Mouse (Mus musculus) olfactory bulb, adult 2 months (tissue): Measurements from ENCODE around the gene Fat3. TPM values are rescaled to one million over a fixed set of nuclear protein-coding genes. Genes with fewer than 3 reads are reported as not detected.

Source experiments
- H3K27ac ChIP-seq: fragments of 200-500 bp; 2 replicates; pipeline ENCODE4 v1.5.1; 2012; ENCODE audit warnings: low read depth, low read length; ENCODE audit not compliant: insufficient read depth
- H3K4me1 ChIP-seq: fragments of 200-500 bp; 2 replicates; pipeline ENCODE4 v1.6.1; 2012; ENCODE audit warnings: low read length; ENCODE audit not compliant: control insufficient read depth, insufficient read depth
- H3K4me3 ChIP-seq: fragments of 200-500 bp; 2 replicates; pipeline ENCODE4 v1.5.1; 2012; ENCODE audit warnings: mild to moderate bottlenecking, low read depth, low read length, moderate library complexity; ENCODE audit not compliant: insufficient read depth
- CTCF ChIP-seq: fragments of 200-500 bp; IDR thresholded peaks from 2 replicates; pipeline ENCODE4 v1.5.1; 2012; ENCODE audit warnings: low read depth, mild to moderate bottlenecking, low read length, moderate library complexity; ENCODE audit not compliant: insufficient read depth
- POLR2A ChIP-seq: fragments of 200-500 bp; IDR thresholded peaks from 2 replicates; pipeline ENCODE4 v1.6.1; 2012; ENCODE audit warnings: mild to moderate bottlenecking, low read depth, low read length, moderate library complexity; ENCODE audit not compliant: insufficient read depth
- WGBS: fragments of 180-500 bp; shearing (Covaris S2); methylation state at CpG from one replicate; pipeline ENCODE4 v1.1.7; 2018; 5-methylcytosine and 5-hydroxymethylcytosine counted together
- polyA plus RNA-seq: library from polyadenylated mRNA; stranded (reverse); fragments of >200 nt; gene quantifications from 2 replicates; pipeline ENCODE4 v1.2.4, GENCODE M21; 2012; ENCODE audit warnings: low replicate concordance; ENCODE audit not compliant: missing spikeins, insufficient read depth, insufficient read length

Gene Fat3
- polyA plus RNA-seq, 1 experiment, result not detected

DNA sequence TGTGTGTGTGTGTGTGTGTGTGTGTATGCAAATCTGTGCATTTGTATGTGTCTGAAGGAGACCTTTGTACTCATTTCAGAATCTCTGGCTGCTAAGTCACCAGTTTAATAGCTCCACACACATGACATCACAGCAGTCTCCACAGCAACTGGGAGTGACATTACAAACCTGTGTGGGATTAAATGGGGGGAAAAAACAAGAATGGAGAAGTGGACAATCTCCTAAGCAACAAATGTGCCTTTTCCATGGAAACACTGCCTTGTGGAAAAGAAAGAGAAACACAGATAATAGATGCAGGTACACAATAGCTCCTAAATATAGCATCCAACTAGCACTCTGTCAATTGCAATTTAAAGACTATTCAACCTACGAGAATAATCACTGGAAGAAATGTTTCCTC, 353.4 kb downstream of the Fat3 start:
- TF ChIP-seq POLR2A, result no peak
- no peak for TF ChIP-seq CTCF
- Histone ChIP-seq H3K4me3 (no peak overlapping the region), H3K27ac (no peak overlapping the region), H3K4me1 (no peaks in the 10 kb centered on the region)
- 38% methylated on average over 1 of the region's 1 CpGs for WGBS

DNA sequence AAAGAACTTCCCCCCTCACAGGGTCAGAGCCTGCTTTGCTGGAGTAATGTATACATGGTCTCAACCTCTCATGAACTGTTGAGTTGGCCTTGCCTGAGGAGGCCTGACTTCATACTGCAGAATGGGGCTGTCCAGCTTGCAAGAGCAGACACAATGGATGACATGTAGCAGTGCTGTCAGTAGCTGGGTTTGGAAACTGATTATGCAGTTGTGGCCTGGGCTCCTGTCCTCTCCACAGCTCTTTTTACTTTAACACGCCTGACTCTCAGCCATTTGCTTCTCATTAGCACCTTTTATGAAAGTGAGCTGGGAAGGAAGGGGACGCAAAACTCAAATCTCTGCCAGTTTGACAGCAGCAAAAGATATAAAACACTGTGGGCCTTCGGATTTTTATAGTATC, 356.4 kb downstream of the Fat3 start:
- H3K4me3 ChIP-seq, result no peak overlapping the region
- 77% methylated on average over 3 of the region's 3 CpGs for WGBS
- H3K4me1 ChIP-seq, result no peaks in the 10 kb centered on the region
- TF ChIP-seq POLR2A, result no peak
- TF ChIP-seq CTCF, result no peak
- H3K27ac ChIP-seq, result no peak overlapping the region

DNA sequence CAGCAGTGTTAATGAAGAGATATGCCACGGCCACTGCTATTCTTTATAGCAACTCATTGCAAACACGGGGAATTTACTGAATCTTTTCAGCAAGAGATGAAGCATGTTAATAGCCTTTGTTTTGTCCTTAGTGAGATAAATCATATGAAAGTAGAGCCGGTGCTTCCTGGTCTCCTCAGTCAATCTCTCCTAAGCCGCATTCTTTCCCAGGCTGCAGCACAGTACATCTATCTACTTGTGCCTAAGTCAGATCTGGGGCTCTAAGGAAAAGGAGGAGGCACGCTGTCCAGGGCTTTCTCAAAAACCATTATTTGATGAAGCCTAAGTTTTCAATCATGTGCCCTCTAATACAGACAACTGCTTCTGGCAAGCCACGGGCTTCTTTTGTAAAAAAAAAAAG, 361.8 kb downstream of the Fat3 start:
- WGBS, result 76% methylated on average over 6 of the region's 6 CpGs
- Histone ChIP-seq H3K4me3 (no peak overlapping the region), H3K27ac (no peak overlapping the region), H3K4me1 (no peaks in the 10 kb centered on the region; the same call in 1 of the 2 replicates)
- TF ChIP-seq POLR2A, result no peak
- TF ChIP-seq CTCF, result no peak

DNA sequence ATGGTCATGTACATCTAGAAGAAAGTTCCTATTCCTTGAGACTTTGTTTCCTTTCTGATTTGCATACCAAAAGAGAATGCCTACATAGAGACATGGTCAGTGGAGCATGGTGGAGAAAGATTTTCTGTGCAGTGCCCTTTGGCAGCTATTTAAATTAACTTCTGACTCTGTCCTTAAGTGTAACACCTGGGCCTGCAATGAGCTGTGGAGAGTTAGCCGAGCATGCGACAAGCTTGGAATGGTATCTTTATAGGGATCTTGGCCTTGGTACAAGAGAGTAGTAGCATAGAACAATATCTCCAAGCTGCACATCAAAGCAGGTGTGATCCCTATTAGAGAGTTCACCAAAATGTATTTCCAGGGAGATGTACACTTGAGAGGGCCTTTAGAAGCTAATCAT, 368.0 kb downstream of the Fat3 start:
- Histone ChIP-seq H3K27ac (no peak overlapping the region), H3K4me3 (no peak overlapping the region), H3K4me1 (no peaks in the 10 kb centered on the region; the same call in 1 of the 2 replicates)
- WGBS, result 84% methylated on average over 2 of the region's 2 CpGs
- TF ChIP-seq CTCF (no peak), POLR2A (no peak)

DNA sequence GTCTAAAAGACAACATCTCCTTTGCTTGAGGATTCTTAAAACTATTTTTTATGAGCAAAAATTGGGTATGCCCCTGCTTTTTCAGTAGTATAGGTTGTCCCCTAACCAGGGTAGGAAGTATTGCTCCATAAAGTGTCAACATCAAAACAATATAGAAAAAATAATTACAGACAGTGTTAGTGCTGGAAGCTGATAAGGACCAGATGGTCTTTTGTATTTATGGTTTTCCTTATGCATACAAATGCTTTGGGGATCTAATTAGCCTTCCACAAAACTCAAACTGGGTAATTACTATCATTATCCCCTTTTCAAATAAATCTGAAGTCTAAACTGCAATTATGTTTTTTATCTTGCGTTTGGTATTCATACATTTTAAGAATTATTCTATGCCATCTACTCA, 368.5 kb downstream of the Fat3 start:
- 38% methylated on average over 1 of the region's 1 CpGs for WGBS
- Histone ChIP-seq H3K4me3 (no peak overlapping the region), H3K27ac (no peak overlapping the region), H3K4me1 (no peaks in the 10 kb centered on the region; the same call in 1 of the 2 replicates)
- TF ChIP-seq POLR2A, result no peak
- no peak for TF ChIP-seq CTCF

DNA sequence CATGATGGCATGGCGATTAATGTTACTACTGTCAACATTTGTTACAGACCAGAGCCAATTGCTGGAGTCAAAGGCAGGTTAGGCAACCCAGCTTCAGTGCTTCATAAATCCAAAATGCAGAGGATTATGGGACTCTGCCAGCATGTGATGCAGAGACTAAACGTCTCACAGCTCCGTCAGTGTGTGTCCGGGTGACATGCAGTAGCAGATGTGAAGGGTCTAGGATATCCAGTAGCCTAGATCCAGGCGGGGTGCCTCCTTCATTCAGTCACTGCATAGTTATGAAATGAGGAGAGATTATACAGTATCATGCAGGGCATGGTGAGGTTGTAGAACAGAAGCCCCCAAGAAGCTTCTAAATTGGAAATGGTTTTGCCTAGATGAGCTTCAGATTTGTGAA, 379.3 kb downstream of the Fat3 start:
- no peak overlapping the region for H3K4me3 ChIP-seq
- no peaks in the 10 kb centered on the region for H3K4me1 ChIP-seq
- H3K27ac ChIP-seq, result no peak overlapping the region
- 93% methylated on average over 5 of the region's 5 CpGs for WGBS
- TF ChIP-seq POLR2A (no peak), CTCF (no peak)

DNA sequence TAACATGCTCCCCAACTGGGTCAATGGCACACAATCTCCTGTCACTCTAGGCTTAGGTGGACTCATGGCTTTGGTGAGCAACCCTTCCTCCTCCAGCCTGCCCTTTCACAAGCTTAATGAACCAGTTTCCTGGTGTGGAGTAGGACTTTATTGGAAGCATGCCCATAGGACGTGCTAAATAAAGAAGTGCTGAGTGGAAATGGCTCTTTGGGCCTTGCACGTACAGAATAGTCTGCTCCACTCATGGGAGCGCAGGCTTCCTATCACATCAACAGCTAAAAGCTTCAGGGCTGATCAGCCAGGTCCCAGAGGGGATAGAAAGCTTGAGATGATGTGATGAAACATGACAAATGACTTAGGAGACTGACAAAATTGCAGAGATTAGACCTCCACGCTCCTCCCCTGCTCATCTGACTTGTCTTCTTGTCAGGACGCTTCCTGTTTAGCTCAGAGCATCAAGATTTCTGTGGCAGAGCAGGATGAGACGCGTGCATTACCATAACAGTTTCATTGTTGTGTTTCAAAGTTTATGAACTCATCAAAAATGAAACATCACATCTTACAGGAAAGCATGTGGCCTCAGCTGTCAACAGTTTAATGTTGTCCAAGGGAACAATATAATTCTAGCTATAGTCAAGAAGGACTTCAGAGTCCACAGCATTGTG, 386.1 kb downstream of the Fat3 start:
- 74% methylated on average over 7 of the region's 7 CpGs for WGBS
- Histone ChIP-seq H3K4me1 (no peaks in the 10 kb centered on the region), H3K27ac (no peak overlapping the region), H3K4me3 (no peak overlapping the region)
- TF ChIP-seq CTCF (no peak), POLR2A (no peak)

DNA sequence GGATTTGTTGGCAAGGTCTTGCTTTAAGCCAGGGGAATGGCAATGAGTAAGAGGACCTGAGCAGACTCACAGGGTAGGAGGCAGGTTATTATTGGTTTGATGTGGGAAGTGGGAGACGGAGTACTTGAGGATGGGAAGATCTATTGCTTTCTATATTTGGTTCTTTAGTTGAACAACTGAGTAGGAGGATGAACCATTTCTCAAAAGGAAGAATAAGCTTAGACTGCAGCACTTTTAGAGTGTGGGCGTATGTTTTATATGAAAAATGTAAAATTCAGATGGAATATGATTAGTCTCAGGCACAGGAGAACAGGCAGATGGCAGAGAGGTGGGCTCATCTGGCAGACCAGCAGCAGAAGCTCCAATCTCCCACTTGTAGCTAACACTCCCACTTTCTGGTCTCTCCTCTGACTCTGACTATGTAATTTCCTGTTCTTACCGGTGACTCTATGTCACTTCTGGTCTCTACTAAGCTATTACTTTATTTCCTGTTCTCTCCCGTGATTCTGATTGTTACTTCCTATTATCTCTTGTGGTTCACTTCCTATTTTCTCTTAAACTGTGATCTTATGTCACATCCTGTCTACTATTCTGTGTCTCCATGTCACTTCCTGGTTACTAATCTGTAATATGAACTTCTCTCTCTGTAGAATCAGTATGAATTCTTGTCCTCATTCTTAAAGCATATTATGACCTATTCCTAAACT, 387.0 kb downstream of the Fat3 start:
- TF ChIP-seq POLR2A (no peak), CTCF (no peak)
- 48% methylated on average over 4 of the region's 4 CpGs for WGBS
- Histone ChIP-seq H3K27ac (no peak overlapping the region), H3K4me3 (no peak overlapping the region), H3K4me1 (no peaks in the 10 kb centered on the region)

DNA sequence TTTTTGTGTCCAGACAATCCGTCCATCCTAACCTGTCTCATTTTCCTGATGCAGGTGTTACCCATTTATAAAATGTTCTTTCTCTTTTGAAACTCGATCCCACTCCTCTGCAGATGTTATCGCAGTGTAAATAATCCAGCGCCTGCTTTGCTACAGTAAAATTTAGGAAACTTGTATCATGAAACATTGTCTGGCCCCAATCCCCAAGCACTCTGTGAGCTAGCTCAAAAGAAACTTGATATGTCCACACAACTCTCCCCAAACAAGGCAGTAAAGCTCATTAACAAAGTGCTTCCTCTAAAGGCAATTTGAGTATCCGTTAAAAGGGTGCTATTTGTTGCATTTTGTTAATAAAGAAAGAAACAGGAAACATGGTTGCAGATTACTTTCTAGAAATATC, 393.2 kb downstream of the Fat3 start:
- Histone ChIP-seq H3K4me3 (no peak overlapping the region), H3K4me1 (no peaks in the 10 kb centered on the region), H3K27ac (no peak overlapping the region)
- 83% methylated on average over 5 of the region's 5 CpGs for WGBS
- no peak for TF ChIP-seq CTCF
- no peak for TF ChIP-seq POLR2A

DNA sequence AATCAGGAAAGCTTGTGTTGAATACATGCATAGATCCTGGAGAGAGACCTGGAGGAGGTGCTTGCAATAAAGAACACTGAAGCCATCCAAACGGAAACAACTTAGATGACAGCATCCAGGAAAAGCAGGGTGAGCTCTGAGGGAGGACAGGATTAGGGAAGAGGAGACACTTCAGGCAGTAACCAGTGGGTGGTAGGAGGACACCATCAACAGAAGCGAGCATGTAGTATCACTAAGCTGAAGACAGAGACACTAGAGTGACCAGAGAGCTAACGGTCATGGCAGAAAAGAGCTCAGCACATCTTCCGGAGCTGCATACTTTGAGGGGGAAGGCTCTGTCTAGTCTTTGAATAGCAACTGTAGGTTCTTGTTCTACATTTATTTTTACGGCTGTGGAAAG, 393.7 kb downstream of the Fat3 start:
- Histone ChIP-seq H3K4me1 (no peaks in the 10 kb centered on the region), H3K4me3 (no peak overlapping the region), H3K27ac (no peak overlapping the region)
- WGBS, result 65% methylated on average over 5 of the region's 5 CpGs
- TF ChIP-seq POLR2A (no peak), CTCF (no peak)
